Mouse (Mus musculus): Measurements from ENCODE around the gene Ptprd. TPM values are rescaled to one million over a fixed set of nuclear protein-coding genes. Genes with fewer than 3 reads are reported as not detected.

Ptprd gene
- polyA plus RNA-seq, 2 experiments from 2014 or later, result not detected

- ATAC-seq, result no peak
Measured at GRCm38 (mm10) chr4:76006717-76007116, 2205.0 kb downstream of the Ptprd start.

GRCm38 (mm10) chr4:76004161-76004560, 2207.6 kb downstream of the Ptprd start:
- no peak for ATAC-seq

GRCm38 (mm10) chr4:76000258-76000657, 2211.5 kb downstream of the Ptprd start:
- ATAC-seq, result no peak

GRCm38 (mm10) chr4:75995841-75996240, 2215.9 kb downstream of the Ptprd start:
- no peak for ATAC-seq

- ATAC-seq, result no peak
Measured at GRCm38 (mm10) chr4:75994576-75994975, 2217.2 kb downstream of the Ptprd start.

- no peak for ATAC-seq
Measured at GRCm38 (mm10) chr4:75993092-75993491, 2218.7 kb downstream of the Ptprd start.

- no peak for ATAC-seq
Measured at GRCm38 (mm10) chr4:75991621-75992245, 2220.0 kb downstream of the Ptprd start.

GRCm38 (mm10) chr4:75974728-75975127, 2237.0 kb downstream of the Ptprd start:
- ATAC-seq, result no peak

GRCm38 (mm10) chr4:75973322-75973721, 2238.4 kb downstream of the Ptprd start:
- ATAC-seq, result no peak

GRCm38 (mm10) chr4:75969961-75970360, 2241.8 kb downstream of the Ptprd start:
- no peak for ATAC-seq

GRCm38 (mm10) chr4:75968618-75969017, 2243.1 kb downstream of the Ptprd start:
- no peak for ATAC-seq

- ATAC-seq, result no peak
Measured at GRCm38 (mm10) chr4:75965810-75966209, 2246.0 kb downstream of the Ptprd start.

GRCm38 (mm10) chr4:75962916-75963315, 2248.8 kb downstream of the Ptprd start:
- no peak for ATAC-seq

- no peak for ATAC-seq
Measured at GRCm38 (mm10) chr4:75961865-75962264, 2249.9 kb downstream of the Ptprd start.

GRCm38 (mm10) chr4:75953349-75954060, 2258.3 kb downstream of the Ptprd start:
- ATAC-seq, result no peak

- ATAC-seq, result no peak
Measured at GRCm38 (mm10) chr4:75950582-75950981, 2261.2 kb downstream of the Ptprd start.

- no peak for ATAC-seq
Measured at GRCm38 (mm10) chr4:75894871-75895270, 2316.9 kb downstream of the Ptprd start.
